In the genomic region with DNA sequence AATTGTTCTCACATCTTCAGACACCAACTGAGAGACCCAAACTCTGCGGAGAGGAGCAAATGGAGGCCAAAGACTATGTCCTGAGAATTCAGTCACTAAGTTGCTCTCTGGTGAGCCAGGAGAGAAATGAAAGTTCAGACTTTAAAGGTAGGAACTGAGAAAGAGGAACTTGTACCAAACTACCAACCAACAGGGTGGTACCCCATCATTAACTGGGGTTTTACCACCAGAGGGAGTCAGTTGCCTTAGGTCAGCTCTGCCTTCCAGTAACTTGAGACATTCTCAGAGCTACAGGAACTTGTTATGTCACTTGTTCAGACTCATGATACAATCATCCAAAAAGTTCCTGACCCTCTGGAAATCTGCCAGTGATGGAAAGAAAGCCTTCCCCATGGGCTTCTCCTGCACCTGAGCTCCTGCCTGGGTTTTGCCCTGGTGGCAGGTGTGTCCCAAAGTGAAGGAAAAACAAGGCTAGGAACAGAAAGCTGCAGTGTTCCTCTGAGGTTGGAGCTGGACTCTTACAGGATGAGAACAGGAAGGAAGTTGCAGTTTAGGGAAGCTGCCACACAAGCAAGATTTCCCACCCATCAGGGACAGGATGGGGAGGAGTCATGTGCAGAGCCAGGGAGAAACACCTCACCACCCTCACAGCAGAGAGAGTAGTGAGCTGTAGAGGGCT, we compare ENCODE assay signal across 9 mouse cellular contexts. TPM values are rescaled to one million over a fixed set of nuclear protein-coding genes. Genes with fewer than 3 reads are reported as not detected.
DNase-seq lines count a peak whose midpoint lies in the region; TF ChIP-seq lines count a peak whose summit lies in the region.
"Had no signal": no experiment of that assay in that cellular context is flagged by ENCODE, and none has a peak within 500 bp of the region (broad histone marks: within the 10 kb centered on the region; RNA-seq: fewer than 3 reads in every experiment).

A gene (minus strand): TSS at position 149 of the 679 bp plus-strand sequence.

- intact Hi-C loops in left cerebral cortex, adult 2 months (cut with DNase I) = no loop called here

- H3K4me3 ChIP-seq in left cerebral cortex, adult 2 months = no peak within 1 kb of the TSS

- no peak within 1 kb of the TSS for H3K27ac ChIP-seq in left cerebral cortex, adult 2 months

- DNase-seq in embryo, embryonic 10.5 days (ENCODE audit: low spot score) = peak; percentile 4
- DNase-seq in embryo, embryonic 9.5 days (ENCODE audit: extremely low spot score) = no peak
- DNase-seq in A20 (ENCODE audit: low read depth, low spot score) = peak; percentile 74
- DNase-seq in heart, adult 9 months (ENCODE audit: low spot score in 2 of 2) = peak; percentile 42 to 62
- DNase-seq in lung, postnatal 4 days = peak; percentile 26 to 30
- DNase-seq in ovary, postnatal 36 days (ENCODE audit: low spot score) = no peak
- DNase-seq in testis, postnatal 10 days (ENCODE audit: low spot score) = no peak
- no peak for DNase-seq in left cerebral cortex, adult 2 months (ENCODE audit: extremely low spot score in 1 of 2, low spot score in 2 of 2)

- no peak; the same call in 1 of the 2 replicates for TF ChIP-seq CTCF in left cerebral cortex, adult 2 months (IDR thresholded peaks at IDR 0.05)

RNA-seq across cellular contexts. Expression of the gene that starts here (rescaled TPM):
- total RNA-seq in left cerebral cortex, adult 2 months (2021) = not detected
- total RNA-seq: ES-E14 had no signal

Comparison
In these comparisons a context has a peak if more than half of its experiments do, and no peak if none do; other contexts are left out.
1. DNase-seq: peak in embryo, embryonic 10.5 days (single experiment), A20 (single experiment), heart, adult 9 months (2 of 2) and lung, postnatal 4 days (2 of 2); none in embryo, embryonic 9.5 days (single experiment), ovary, postnatal 36 days (single experiment), testis, postnatal 10 days (single experiment) and left cerebral cortex, adult 2 months (0 of 2).